Mouse (Mus musculus) megakaryocyte, embryonic 14.5 days (primary cell): ENCODE data around the gene Olfr544. TPM values are rescaled to one million over a fixed set of nuclear protein-coding genes. Genes with fewer than 3 reads are reported as not detected.
"Not testable (repeated sequence)": the region's sequence is repeated elsewhere in the genome, so short reads cannot be mapped to it uniquely, and the experiment has no call there.

ENCODE experiments used
- H3K27me3 ChIP-seq: replicated peaks from 2 replicates; pipeline ENCODE3; 2012; ENCODE audit warnings: inconsistent platforms
- H3K36me3 ChIP-seq: replicated peaks from 2 replicates; pipeline ENCODE3; 2012; ENCODE audit warnings: low read length, inconsistent platforms, mixed read lengths
- H3K4me1 ChIP-seq: 2 replicates; pipeline ENCODE4 v1.6.1; 2012; ENCODE audit warnings: inconsistent platforms
- H3K4me3 ChIP-seq: replicated peaks from 2 replicates; pipeline ENCODE3; 2012; ENCODE audit warnings: moderate library complexity, mild to moderate bottlenecking, inconsistent platforms
- H3K9me3 ChIP-seq: 2 replicates; pipeline ENCODE4 v1.6.1; 2012; ENCODE audit warnings: inconsistent platforms
- FLI1 ChIP-seq: IDR thresholded peaks from 2 replicates; pipeline ENCODE4 v1.6.1; 2012; ENCODE audit warnings: low read length, inconsistent platforms, mixed read lengths
- GATA1 ChIP-seq: IDR thresholded peaks from 3 replicates; pipeline ENCODE4 v1.6.1; 2012; ENCODE audit warnings: mixed read lengths, low read length, inconsistent platforms, borderline replicate concordance
- polyA plus RNA-seq: library from polyadenylated mRNA; stranded (reverse); fragments of >175 nt; gene quantifications from 2 replicates; pipeline ENCODE4 v1.2.3, GENCODE M21; 2012; ENCODE audit warnings: low replicate concordance; ENCODE audit not compliant: insufficient read depth

The Olfr544 gene
- polyA plus RNA-seq, 1 experiment: not detected

DNA sequence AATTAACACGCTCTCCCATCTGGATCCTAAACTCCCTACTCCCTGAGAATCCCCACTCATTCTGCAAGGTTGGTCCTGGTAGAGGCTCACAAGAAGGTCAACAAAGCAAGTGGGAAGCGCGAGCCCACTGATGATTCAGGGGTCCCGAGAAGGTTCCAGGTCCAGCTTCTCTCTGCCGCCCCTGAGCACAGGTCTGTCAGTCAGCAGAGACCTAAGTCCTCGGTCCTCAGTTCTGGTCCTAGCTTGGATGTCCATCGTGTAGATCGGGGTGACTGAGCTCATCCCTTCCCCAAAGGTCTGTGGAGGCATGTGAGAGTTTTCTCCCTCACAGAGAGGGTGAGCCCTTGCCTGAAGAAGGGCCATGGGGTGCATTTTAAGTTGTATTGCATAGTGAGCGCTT lies 20.0 kb upstream of the Olfr544 start:
- peaks cover 31% of the 10 kb centered on the region for H3K27me3 ChIP-seq
- no peaks in the 10 kb centered on the region for H3K36me3 ChIP-seq
- no peaks in the 10 kb centered on the region for H3K9me3 ChIP-seq
- TF ChIP-seq FLI1: no peak
- no peak for TF ChIP-seq GATA1
- H3K4me1 ChIP-seq: peaks cover 13% of the 10 kb centered on the region
- no peak overlapping the region for H3K4me3 ChIP-seq

DNA sequence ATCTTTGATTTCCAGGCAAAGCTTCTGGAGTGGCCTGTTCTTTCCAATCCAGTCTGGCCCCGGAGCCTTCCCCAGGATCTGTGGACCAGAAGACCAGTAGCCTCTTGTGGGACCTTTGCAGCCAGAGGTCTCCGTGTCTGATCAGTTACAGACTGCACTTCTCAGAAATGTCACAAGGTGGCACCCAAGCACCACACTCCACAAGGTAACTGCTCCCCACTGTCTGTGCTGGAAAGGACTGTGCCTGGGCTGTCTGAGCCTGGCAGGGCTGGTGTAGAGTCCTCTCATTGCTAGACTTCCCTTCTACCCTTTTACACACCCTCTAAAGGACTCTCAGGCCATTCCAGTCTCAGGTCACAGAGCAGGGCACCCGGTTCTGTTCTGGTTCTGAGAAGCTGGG lies 18.7 kb upstream of the Olfr544 start:
- peaks cover 8% of the 10 kb centered on the region; the same call in 1 of the 2 replicates for H3K4me1 ChIP-seq
- no peaks in the 10 kb centered on the region for H3K9me3 ChIP-seq
- peaks cover 31% of the 10 kb centered on the region for H3K27me3 ChIP-seq
- TF ChIP-seq FLI1: no peak
- no peak for TF ChIP-seq GATA1
- H3K36me3 ChIP-seq: no peaks in the 10 kb centered on the region
- H3K4me3 ChIP-seq: no peak overlapping the region

DNA sequence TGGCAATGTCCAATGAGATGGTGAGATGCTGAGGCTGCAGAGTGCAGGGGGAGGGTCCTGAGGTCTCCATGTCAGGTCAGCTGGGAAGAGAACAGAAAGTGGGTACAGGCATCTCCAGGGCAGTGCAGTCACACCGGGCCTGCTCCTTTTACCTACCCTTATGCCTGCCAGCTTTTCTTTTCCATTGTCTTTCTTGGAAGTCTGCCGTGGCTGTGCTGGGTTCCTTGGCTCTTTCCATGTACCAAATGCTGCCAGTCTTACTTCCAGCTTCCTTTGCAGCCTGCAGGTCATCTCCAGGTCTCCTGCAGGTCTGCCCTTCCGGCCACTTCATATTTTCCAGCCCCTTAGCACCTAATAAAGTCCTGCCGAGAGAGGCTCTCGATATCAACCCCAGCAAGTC lies 13.9 kb upstream of the Olfr544 start:
- Histone ChIP-seq H3K36me3 (no peaks in the 10 kb centered on the region), H3K4me3 (no peak overlapping the region), H3K9me3 (no peaks in the 10 kb centered on the region), H3K27me3 (peaks cover 28% of the 10 kb centered on the region), H3K4me1 (peaks cover 22% of the 10 kb centered on the region)
- TF ChIP-seq FLI1 (no peak), GATA1 (no peak)

DNA sequence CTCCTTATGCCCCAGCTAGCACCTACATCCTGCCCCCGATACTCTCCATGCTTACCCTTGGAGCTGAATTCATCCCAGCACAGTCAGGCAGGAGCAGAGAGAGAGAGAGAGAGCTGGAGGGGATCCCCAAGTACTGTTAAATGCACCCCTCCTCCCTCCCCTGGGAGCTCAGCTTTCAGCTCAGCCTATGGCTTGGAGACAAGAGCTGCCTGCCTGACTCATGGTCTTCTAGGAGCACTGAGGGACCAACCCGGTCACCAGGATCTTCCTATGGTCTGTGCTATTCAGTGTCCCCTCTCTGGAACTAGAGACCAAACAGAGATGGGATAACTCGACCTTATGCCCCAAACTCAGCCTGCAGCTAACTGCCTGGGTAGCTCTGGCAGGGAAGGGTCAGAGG lies 11.4 kb upstream of the Olfr544 start, which contains the start of gene Olfr545:
Olfr545 (minus strand) TSS at position 101 of the 400 bp plus-strand sequence.
- no peak for TF ChIP-seq FLI1
- TF ChIP-seq GATA1: no peak
- Histone ChIP-seq H3K27me3 (peaks cover 28% of the 10 kb centered on the region), H3K4me3 (peak within 1 kb of the TSS; percentile 54), H3K4me1 (peaks cover 19% of the 10 kb centered on the region), H3K9me3 (no peaks in the 10 kb centered on the region), H3K36me3 (no peaks in the 10 kb centered on the region)

DNA sequence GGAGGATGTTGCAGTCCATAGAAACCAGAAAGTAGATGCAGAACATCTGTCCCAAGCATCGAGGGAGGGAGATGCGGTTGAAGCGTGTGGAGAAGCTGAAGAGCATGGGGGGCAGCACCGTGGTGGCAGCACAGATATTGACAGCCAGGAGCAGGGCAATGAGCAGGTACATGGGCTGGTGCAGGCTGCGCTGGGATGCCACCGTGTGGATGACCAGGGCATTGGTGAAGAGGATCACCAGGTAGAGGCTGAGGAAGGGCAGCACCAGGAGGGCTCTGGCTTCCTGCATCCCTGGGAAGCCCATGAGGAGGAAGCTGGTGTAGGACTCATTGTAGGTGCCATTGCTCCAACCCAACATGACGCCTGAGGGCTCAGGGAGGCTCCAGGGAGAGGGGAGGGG lies 6.3 kb upstream of the Olfr544 start:
- not testable (repeated sequence) for H3K9me3 ChIP-seq, H3K36me3 ChIP-seq, H3K4me3 ChIP-seq, H3K27me3 ChIP-seq
- H3K4me1 ChIP-seq: peaks cover 31% of the 10 kb centered on the region

DNA sequence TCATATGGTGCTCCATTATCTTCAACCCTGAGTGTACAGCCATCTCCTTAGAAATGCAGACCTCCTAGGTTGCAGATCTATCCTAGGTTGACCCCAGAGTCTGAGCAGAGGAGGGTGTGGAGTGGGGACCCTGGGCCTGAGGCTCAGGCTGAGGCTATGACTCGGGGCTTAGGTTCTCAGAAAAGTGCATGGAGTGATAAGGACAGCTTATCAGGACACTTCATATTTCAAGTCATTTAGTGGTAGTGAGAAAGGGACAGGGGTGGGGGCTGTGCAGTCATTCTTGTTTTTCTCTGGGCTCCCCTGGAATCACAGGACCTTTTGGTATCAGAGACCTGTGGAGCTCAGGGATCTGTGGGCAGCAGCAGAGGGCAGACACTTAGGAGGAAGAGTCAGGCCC lies 2.0 kb downstream of the Olfr544 start:
- H3K36me3 ChIP-seq: peaks cover 11% of the 10 kb centered on the region
- H3K4me1 ChIP-seq: peaks cover 85% of the 10 kb centered on the region
- TF ChIP-seq FLI1: no peak
- no peak for TF ChIP-seq GATA1
- peak overlapping the region; percentile 58 for H3K4me3 ChIP-seq
- no peaks in the 10 kb centered on the region for H3K9me3 ChIP-seq
- H3K27me3 ChIP-seq: no peaks in the 10 kb centered on the region

DNA sequence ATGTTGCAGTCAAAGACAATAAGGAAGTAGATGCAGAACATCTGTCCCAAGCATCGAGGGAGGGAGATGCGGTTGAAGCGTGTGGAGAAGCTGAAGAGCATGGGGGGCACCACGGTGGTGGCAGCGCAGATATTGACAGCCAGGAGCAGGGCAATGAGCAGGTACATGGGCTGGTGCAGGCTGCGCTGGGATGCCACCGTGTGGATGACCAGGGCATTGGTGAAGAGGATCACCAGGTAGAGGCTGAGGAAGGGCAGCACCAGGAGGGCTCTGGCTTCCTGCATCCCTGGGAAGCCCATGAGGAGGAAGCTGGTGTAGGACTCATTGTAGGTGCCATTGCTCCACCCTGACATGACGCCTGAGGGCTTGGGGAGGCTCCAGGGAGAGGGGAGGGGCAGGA lies 3.3 kb downstream of the Olfr544 start:
- not testable (repeated sequence) for H3K27me3 ChIP-seq, H3K9me3 ChIP-seq
- Histone ChIP-seq H3K4me3 (peak overlapping the region; percentile 59), H3K36me3 (peaks cover 11% of the 10 kb centered on the region), H3K4me1 (peaks cover 90% of the 10 kb centered on the region)

DNA sequence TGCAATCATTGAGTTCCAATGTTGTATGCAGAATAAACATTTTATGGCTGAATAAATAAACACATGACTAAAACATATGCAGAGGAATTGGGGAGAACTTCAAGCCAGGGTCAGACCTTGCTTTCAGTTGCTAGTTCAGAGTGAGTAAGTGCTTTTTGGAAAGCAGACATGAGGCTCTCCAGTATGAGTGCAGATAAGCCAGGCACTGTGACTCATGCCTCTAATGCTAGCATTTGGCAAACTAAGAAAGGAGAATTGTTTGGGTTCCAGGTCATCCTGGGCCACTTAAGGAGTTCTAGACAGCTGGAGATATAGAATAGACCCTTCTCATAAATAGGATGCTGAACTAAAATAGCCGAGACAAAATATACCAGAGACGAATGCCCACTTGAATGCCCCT lies 4.4 kb downstream of the Olfr544 start:
- TF ChIP-seq FLI1 (no peak), GATA1 (no peak)

DNA sequence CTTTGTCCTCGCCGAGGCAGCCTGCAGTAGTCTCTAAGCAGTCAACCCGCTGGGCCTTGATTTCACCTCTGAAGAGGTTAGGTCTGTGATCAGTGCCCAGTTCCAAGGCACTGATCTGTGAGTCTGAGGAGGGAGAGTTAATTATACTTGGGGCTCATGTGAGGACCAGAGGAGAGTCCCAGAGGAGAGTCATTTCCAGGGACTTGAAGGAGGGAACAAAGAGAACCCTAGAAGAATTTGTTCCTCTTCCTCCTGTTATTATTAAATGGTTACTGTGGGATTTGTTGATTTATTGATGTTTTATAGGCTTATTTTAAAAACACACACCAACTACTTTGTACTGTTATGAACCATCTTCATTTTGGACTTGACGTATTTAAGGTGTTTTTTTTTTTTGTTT lies 6.5 kb downstream of the Olfr544 start, which contains the start of gene Olfr543:
Olfr543 (minus strand) TSS at position 101 of the 400 bp plus-strand sequence.
- Histone ChIP-seq H3K9me3 (no peaks in the 10 kb centered on the region), H3K36me3 (peaks cover 12% of the 10 kb centered on the region), H3K4me1 (peaks cover 83% of the 10 kb centered on the region), H3K27me3 (no peaks in the 10 kb centered on the region), H3K4me3 (peak within 1 kb of the TSS; percentile 5)
- no peak for TF ChIP-seq GATA1
- no peak for TF ChIP-seq FLI1

More for the DNA sequence above, 4.4 kb downstream of the Olfr544 start:
- Histone ChIP-seq H3K27me3 (no peaks in the 10 kb centered on the region), H3K9me3 (no peaks in the 10 kb centered on the region), H3K4me1 (peaks cover 91% of the 10 kb centered on the region), H3K36me3 (peaks cover 11% of the 10 kb centered on the region), H3K4me3 (peak overlapping the region; percentile 21)

DNA sequence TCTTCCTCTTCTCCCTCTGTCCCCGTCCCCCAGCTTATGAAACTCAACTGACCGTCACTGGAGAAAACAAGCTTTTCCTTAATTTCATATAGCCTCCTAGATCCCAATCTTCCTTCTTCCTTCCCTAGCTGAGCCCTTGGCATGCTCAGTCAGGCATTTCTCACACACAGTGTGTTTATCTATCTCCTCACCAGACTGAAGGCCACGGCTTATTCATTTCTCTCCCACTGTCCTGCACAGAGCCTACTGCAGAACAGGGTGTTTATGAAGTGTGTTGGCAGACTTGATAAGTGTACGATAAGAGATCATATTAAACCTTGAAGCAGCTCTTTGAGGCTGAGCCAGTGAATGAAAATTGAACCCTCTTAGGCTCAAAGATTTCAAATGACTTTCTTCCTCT lies 7.3 kb downstream of the Olfr544 start:
- Histone ChIP-seq H3K36me3 (peaks cover 12% of the 10 kb centered on the region), H3K27me3 (no peaks in the 10 kb centered on the region), H3K4me1 (peaks cover 76% of the 10 kb centered on the region), H3K4me3 (peak overlapping the region; percentile 5), H3K9me3 (no peaks in the 10 kb centered on the region)
- TF ChIP-seq FLI1 (no peak), GATA1 (no peak)

DNA sequence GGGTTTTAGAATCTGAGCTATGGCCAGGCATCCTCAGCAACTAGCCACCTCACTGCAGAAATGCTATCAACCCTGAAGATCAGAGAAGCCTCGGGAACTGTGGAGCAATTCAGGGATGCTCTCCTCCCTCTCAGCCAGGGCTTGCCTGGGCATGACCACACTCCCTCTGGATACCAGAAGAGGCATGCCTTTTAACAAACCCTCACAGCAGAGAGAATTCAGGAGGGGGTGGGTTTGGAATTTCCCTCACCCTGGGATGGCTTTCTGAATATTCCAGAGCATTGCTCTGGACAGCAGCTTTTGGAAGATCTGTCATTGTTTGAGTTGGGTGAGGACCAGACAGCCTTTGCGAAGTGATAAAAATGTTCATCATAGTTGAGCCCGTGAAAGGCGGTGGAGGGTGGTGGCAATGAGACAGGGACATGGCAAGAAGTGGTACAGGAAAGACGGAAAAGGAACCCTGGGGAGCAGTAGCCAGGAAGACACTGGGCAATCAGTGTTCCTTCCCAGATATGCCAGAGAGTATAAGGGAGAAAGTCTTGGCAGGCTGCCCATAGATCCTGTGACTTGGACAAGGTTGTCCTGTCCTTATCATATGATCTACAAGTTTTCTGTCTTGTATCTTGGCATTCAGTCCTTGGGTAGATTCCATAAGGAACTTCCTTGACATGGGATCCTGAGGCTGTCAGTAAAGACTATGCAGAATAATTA lies 8.6 kb downstream of the Olfr544 start:
- peaks cover 12% of the 10 kb centered on the region for H3K36me3 ChIP-seq
- H3K4me1 ChIP-seq: peaks cover 63% of the 10 kb centered on the region
- H3K4me3 ChIP-seq: no peak overlapping the region
- no peaks in the 10 kb centered on the region for H3K9me3 ChIP-seq
- no peaks in the 10 kb centered on the region for H3K27me3 ChIP-seq
- TF ChIP-seq FLI1: no peak
- no peak for TF ChIP-seq GATA1
